Mouse (Mus musculus): ENCODE results near the gene Emg1. TPM values are rescaled to one million over a fixed set of nuclear protein-coding genes. Genes with fewer than 3 reads are reported as not detected.

Gene Emg1
- polyA plus RNA-seq, 1 experiment, result 42.9 TPM

DNA sequence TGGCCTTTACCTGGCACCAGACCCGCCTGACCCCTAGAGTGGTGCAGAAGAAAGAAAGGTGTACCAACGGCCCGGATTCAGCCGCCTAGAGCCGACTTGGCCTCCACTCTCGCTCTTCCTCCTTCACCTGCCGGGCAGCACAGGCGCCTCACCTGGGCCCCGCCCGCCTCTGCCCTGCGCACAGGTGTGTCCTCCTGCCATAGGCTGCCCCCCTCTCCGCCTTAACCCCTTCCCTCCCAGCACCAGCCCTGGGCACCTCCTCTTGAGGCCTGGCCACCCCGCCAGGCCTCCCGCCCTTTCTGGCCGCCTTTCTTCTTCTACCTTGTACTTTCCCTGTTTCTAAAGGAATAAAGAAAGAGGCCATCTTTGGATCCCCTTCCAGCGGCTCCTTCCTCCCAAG is 6.7 kb upstream of the Emg1 start:
- TF ChIP-seq CTCF (IDR thresholded peaks at IDR 0.05; ENCODE audit: insufficient read depth, low read length), result no peak
- peak; percentile 47; the same call in 1 of the 2 replicates for TF ChIP-seq POLR2A (IDR thresholded peaks at IDR 0.05; ENCODE audit: borderline replicate concordance, extremely low read depth, low read depth, low read length)
- H3K4me1 ChIP-seq (ENCODE audit: control insufficient read depth, insufficient read depth, low read length), result peaks cover 2% of the 10 kb centered on the region; the same call in 1 of the 2 replicates
- peak; percentile 74 for DNase-seq
- whole genome bisulfite sequencing, result 57% methylated on average over 15 of the region's 16 CpGs
- peak overlapping the region; percentile 66 for H3K4me3 ChIP-seq (replicated peaks; ENCODE audit: extremely low read depth, low read depth, low read length)

DNA sequence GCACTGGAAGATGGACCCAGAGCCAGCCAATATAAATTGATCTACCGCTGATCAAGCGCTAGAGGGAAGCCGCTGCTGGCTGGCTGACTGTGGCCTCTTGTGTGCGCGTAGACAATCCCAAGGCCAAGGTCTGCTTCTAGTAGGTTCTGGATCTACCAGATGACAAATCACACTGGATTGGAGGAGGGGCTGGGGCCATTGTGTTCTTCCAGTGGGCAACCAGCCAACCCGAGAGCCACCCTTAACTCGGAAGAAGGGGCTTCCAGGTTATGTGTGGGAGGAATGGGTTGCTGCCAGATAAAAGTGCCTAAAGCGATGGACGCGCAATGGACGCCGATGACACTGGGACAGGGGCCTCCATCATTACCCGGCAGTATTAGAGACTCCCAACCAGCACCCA is 6.0 kb upstream of the Emg1 start:
- DNase-seq, result no peak
- Histone ChIP-seq H3K4me3 (replicated peaks; ENCODE audit: extremely low read depth, low read depth, low read length) (peak overlapping the region; percentile 66), H3K4me1 (ENCODE audit: control insufficient read depth, insufficient read depth, low read length) (peaks cover 6% of the 10 kb centered on the region)
- 48% methylated on average over 13 of the region's 13 CpGs for WGBS
- TF ChIP-seq CTCF (IDR thresholded peaks at IDR 0.05; ENCODE audit: insufficient read depth, low read length) (no peak), POLR2A (IDR thresholded peaks at IDR 0.05; ENCODE audit: borderline replicate concordance, extremely low read depth, low read depth, low read length) (no peak)

DNA sequence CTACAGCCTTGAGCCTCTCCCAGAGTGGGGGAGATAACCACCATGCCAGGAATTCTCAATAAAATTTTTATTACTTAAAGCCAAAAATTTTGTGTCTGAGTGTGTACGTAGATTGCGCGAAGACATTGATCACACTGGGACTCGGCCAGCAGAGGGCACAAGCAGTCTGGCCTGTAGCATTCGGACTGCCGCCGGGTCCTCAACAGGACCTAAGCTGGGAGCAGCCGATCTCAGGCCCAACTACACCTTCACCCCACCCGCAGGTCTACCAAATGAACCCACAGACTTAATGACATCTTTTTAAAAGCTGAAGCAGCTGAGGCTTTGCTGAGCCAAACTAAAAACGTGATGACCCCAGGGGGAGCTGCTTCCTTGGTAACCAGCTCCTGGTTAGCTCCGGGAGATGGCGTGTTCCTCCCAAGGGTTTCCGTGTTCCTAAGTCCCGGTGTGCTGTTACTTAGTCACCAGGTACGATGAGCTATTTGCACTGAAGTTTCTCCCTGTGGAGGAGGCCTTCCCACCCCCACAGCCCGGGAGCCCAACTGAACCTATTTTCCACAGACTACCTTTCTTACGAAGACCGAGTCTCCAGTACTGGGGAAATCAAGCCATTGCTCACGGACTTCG is 5.0 kb upstream of the Emg1 start:
- Histone ChIP-seq H3K4me1 (ENCODE audit: control insufficient read depth, insufficient read depth, low read length) (peaks cover 9% of the 10 kb centered on the region), H3K4me3 (replicated peaks; ENCODE audit: extremely low read depth, low read depth, low read length) (no peak overlapping the region)
- peak; percentile 54 for DNase-seq
- peak; percentile 75 for TF ChIP-seq CTCF (IDR thresholded peaks at IDR 0.05; ENCODE audit: insufficient read depth, low read length)
- TF ChIP-seq POLR2A (IDR thresholded peaks at IDR 0.05; ENCODE audit: borderline replicate concordance, extremely low read depth, low read depth, low read length), result no peak
- 46% methylated on average over 20 of the region's 20 CpGs for WGBS

DNA sequence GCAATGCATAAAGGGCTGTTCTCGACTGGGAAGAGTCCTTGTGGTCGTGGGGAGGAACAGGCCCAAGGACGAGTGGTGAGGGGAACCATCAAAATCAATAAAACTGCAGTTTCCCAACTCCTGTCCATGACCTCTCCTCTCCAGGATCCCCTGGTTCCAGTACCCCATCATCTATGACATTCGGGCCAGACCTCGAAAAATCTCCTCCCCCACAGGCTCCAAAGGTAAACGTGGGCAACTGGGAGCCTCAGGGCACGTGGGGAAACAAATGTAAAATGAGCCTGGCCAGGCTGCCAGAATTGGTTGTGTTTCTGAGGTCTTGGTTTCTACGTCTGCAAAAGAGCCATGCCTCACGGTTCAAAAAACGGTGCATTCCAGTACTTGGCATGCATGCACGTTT is 940 bp upstream of the Emg1 start:
- peak overlapping the region; percentile 70 for H3K4me3 ChIP-seq (replicated peaks; ENCODE audit: extremely low read depth, low read depth, low read length)
- no peak for DNase-seq
- WGBS, result 12% methylated on average over 11 of the region's 11 CpGs
- TF ChIP-seq POLR2A (IDR thresholded peaks at IDR 0.05; ENCODE audit: borderline replicate concordance, extremely low read depth, low read depth, low read length) (no peak), CTCF (IDR thresholded peaks at IDR 0.05; ENCODE audit: insufficient read depth, low read length) (no peak)
- peaks cover 9% of the 10 kb centered on the region for H3K4me1 ChIP-seq (ENCODE audit: control insufficient read depth, insufficient read depth, low read length)

DNA sequence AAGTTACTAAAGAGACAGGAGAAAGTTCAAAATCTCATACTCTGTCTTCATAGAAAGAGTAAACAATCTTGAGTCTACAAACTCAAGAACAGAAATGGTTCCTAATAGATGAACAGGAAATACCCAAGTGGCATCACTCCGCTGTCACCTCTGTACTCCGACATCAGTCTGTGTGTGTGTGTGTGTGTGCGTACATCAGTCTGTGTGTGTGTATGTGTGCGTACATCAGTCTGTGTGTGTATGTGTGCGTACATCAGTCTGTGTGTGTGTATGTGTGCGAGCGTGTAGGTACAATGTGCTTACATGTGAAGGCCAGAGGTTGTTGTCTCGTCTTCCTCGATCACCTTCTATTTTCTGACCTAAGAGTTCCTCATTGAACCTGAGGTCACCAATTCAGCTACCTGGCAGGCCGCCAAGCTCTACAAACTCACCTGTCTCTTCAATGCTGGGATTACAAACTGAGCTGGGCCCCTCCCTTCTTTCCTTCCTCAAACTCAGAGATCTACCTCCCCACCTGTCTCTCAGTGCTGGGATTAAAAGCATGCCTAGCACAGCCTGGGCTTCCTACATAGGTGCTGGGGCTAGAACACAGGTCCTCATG is 3.6 kb downstream of the Emg1 start:
- DNase-seq, result no peak
- H3K4me3 ChIP-seq (replicated peaks; ENCODE audit: extremely low read depth, low read depth, low read length), result no peak overlapping the region
- peaks cover 6% of the 10 kb centered on the region for H3K4me1 ChIP-seq (ENCODE audit: control insufficient read depth, insufficient read depth, low read length)
- WGBS, result 83% methylated on average over 10 of the region's 10 CpGs
- TF ChIP-seq CTCF (IDR thresholded peaks at IDR 0.05; ENCODE audit: insufficient read depth, low read length) (no peak), POLR2A (IDR thresholded peaks at IDR 0.05; ENCODE audit: borderline replicate concordance, extremely low read depth, low read depth, low read length) (no peak)

DNA sequence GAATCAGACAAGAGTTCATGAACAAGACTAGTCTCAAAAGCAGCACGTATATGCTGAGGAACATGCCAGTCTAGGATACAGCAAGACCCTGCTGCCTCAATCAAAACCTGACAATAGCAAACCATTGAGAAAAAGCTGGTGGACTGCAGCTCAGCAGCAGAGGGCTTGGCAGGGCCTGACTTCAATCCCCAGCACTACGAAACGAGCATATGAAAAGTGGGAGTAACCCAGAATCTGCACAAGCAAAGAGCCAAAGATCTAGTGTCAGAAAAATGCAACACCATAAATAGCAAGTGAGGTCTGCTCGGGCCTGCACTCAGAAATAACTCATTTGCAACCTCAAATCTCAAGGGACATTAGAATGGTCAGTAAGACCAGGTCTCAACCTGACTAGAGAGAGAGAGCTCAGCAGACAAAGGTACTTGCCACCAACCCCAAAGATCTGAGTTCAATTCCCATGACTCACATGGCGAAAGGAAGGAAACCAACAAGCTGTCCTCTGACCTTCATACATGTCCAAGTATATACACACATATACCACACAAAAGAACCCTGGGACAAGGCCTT is 5.8 kb downstream of the Emg1 start:
- no peak overlapping the region for H3K4me3 ChIP-seq (replicated peaks; ENCODE audit: extremely low read depth, low read depth, low read length)
- TF ChIP-seq POLR2A (IDR thresholded peaks at IDR 0.05; ENCODE audit: borderline replicate concordance, extremely low read depth, low read depth, low read length) (no peak), CTCF (IDR thresholded peaks at IDR 0.05; ENCODE audit: insufficient read depth, low read length) (no peak)
- no peaks in the 10 kb centered on the region for H3K4me1 ChIP-seq (ENCODE audit: control insufficient read depth, insufficient read depth, low read length)
- DNase-seq, result no peak
- WGBS, result 67% methylated on average over 5 of the region's 5 CpGs

DNA sequence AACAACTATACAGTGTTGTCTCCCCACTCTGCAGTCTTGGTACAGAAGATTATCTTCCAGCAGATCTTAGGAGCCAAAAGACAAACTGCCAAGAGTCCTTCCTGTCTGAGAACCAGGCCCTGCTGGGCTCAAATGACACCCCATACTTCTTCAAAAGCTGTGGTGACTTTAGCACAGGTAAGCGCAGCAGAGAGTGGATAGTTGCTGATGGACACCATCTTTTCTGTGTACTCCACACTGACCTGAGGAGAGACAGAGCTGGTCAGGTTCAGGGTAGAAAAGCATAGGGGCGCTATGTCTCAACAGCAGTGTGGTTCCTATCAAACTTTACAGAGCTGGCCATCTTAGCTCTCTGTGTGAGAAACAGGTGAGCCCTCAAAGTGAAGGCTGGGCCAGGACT is 7.6 kb downstream of the Emg1 start:
- Histone ChIP-seq H3K4me3 (replicated peaks; ENCODE audit: extremely low read depth, low read depth, low read length) (no peak overlapping the region), H3K4me1 (ENCODE audit: control insufficient read depth, insufficient read depth, low read length) (no peaks in the 10 kb centered on the region)
- no peak for TF ChIP-seq CTCF (IDR thresholded peaks at IDR 0.05; ENCODE audit: insufficient read depth, low read length)
- TF ChIP-seq POLR2A (IDR thresholded peaks at IDR 0.05; ENCODE audit: borderline replicate concordance, extremely low read depth, low read depth, low read length), result no peak
- no peak for DNase-seq
- WGBS, result 89% methylated on average over 2 of the region's 2 CpGs

DNA sequence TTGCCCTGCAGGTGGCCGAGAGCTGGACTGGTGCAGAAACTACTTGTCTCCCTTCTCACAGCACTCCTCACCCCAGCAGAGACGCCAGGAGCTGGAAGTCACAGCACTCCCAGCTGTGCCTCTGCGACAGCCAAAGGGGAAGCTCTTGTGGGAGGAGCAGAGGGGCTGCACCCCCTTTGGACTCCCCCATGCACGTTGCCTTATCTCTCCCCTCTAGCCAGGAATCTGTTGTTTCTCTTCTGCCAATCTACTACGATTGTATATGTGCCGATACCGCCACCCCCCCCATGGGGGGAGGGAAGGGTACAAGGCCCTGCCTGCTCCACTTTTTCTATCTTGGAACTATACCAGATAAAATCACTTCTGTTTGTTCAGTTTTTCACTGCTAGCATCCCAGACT is 8.2 kb downstream of the Emg1 start:
- no peak for TF ChIP-seq POLR2A (IDR thresholded peaks at IDR 0.05; ENCODE audit: borderline replicate concordance, extremely low read depth, low read depth, low read length)
- TF ChIP-seq CTCF (IDR thresholded peaks at IDR 0.05; ENCODE audit: insufficient read depth, low read length), result no peak
- 62% methylated on average over 7 of the region's 7 CpGs for WGBS

DNA sequence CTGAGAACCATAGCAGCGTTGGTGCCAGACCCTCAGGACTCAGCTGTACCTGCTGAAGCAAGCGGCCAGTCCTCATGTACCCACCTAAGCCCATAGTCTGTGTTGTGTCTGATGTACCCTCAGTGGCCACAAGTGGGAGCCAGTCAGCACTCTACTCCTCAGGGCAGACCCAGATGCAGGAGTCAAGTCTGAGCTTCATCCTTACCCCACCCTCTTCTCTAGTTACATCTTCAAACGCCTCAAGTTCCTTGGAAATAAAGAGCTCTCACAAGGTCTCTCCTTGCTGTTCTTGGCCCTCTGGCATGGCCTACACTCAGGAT is 9.2 kb downstream of the Emg1 start:
- DNase-seq, result peak; percentile 63
- Histone ChIP-seq H3K4me3 (replicated peaks; ENCODE audit: extremely low read depth, low read depth, low read length) (no peak overlapping the region), H3K4me1 (ENCODE audit: control insufficient read depth, insufficient read depth, low read length) (no peaks in the 10 kb centered on the region)
- WGBS, result 38% methylated on average over 3 of the region's 3 CpGs
- TF ChIP-seq CTCF (IDR thresholded peaks at IDR 0.05; ENCODE audit: insufficient read depth, low read length) (peak; percentile 91), POLR2A (IDR thresholded peaks at IDR 0.05; ENCODE audit: borderline replicate concordance, extremely low read depth, low read depth, low read length) (no peak)

More for the DNA sequence above, 8.2 kb downstream of the Emg1 start:
- Histone ChIP-seq H3K4me1 (ENCODE audit: control insufficient read depth, insufficient read depth, low read length) (no peaks in the 10 kb centered on the region), H3K4me3 (replicated peaks; ENCODE audit: extremely low read depth, low read depth, low read length) (no peak overlapping the region)
- DNase-seq, result no peak
